Mouse (Mus musculus): ENCODE measurements around the gene Tbxa2r.

The Tbxa2r gene

GRCm38 (mm10) chr10:81320550-81321347, 7.8 kb upstream of the Tbxa2r start, which contains the start of gene Cactin:
Gene Cactin, plus strand, starts transcription at chr10:81321103.
- DNase-seq (ENCODE audit: low spot score in 2 of 2): peak; percentile 96 to 97

GRCm38 (mm10) chr10:81321436-81321835, 7.1 kb upstream of the Tbxa2r start:
- no peak for DNase-seq (ENCODE audit: low spot score in 2 of 2)

- DNase-seq (ENCODE audit: low spot score in 2 of 2): no peak
Observed at GRCm38 (mm10) chr10:81322444-81322843, 6.1 kb upstream of the Tbxa2r start.

- DNase-seq (ENCODE audit: low spot score in 2 of 2): no peak
Observed at GRCm38 (mm10) chr10:81323141-81323775, 5.3 kb upstream of the Tbxa2r start.

- DNase-seq (ENCODE audit: low spot score in 2 of 2): no peak
Observed at GRCm38 (mm10) chr10:81323791-81324530, 4.6 kb upstream of the Tbxa2r start.

GRCm38 (mm10) chr10:81325176-81325575, 3.4 kb upstream of the Tbxa2r start:
- DNase-seq (ENCODE audit: low spot score in 2 of 2): no peak

- DNase-seq (ENCODE audit: low spot score in 2 of 2): no peak
Observed at GRCm38 (mm10) chr10:81325781-81326180, 2.8 kb upstream of the Tbxa2r start.

- DNase-seq (ENCODE audit: low spot score in 2 of 2): no peak
Observed at GRCm38 (mm10) chr10:81326858-81327257, 1.7 kb upstream of the Tbxa2r start.

GRCm38 (mm10) chr10:81327959-81328358, 572 bp upstream of the Tbxa2r start:
- no peak for DNase-seq (ENCODE audit: low spot score in 2 of 2)

GRCm38 (mm10) chr10:81329194-81329975, 854 bp downstream of the Tbxa2r start:
- DNase-seq (ENCODE audit: low spot score in 2 of 2): peak in 1 of 2 experiments; percentile 36

GRCm38 (mm10) chr10:81330007-81330406, 1.5 kb downstream of the Tbxa2r start:
- DNase-seq (ENCODE audit: low spot score in 2 of 2): no peak

- DNase-seq (ENCODE audit: low spot score in 2 of 2): no peak
Observed at GRCm38 (mm10) chr10:81332277-81332676, 3.7 kb downstream of the Tbxa2r start.

- DNase-seq (ENCODE audit: low spot score in 2 of 2): no peak
Observed at GRCm38 (mm10) chr10:81334324-81334723, 5.8 kb downstream of the Tbxa2r start.

- DNase-seq (ENCODE audit: low spot score in 2 of 2): no peak
Observed at GRCm38 (mm10) chr10:81335393-81336340, 7.1 kb downstream of the Tbxa2r start.

- DNase-seq (ENCODE audit: low spot score in 2 of 2): no peak
Observed at GRCm38 (mm10) chr10:81336558-81336957, 8.0 kb downstream of the Tbxa2r start.

- no peak for DNase-seq (ENCODE audit: low spot score in 2 of 2)
Observed at GRCm38 (mm10) chr10:81340551-81341332, 12.2 kb downstream of the Tbxa2r start.

- DNase-seq (ENCODE audit: low spot score in 2 of 2): peak in 1 of 2 experiments; percentile 74
Observed at GRCm38 (mm10) chr10:81341333-81341949, 12.9 kb downstream of the Tbxa2r start.

GRCm38 (mm10) chr10:81342686-81343505, 14.4 kb downstream of the Tbxa2r start, which contains the start of gene Gipc3:
Gene Gipc3, minus strand, starts transcription at chr10:81343266.
- no peak for DNase-seq (ENCODE audit: low spot score in 2 of 2)

Measured in spleen, postnatal 14 days (tissue).